Mouse (Mus musculus): ENCODE results near the gene Meis1.
A peak's percentile ranks its signal among the peaks of the same experiment; 100 is the strongest.

The Meis1 gene

GRCm38 (mm10) chr11:18876886-18877625 lies 141.7 kb downstream of the Meis1 start:
- DNase-seq (ENCODE audit: low spot score in 2 of 2) = peak in 1 of 2 experiments; percentile 24

GRCm38 (mm10) chr11:18875911-18876885 lies 142.6 kb downstream of the Meis1 start:
- DNase-seq (ENCODE audit: low spot score in 2 of 2) = no peak

- DNase-seq (ENCODE audit: low spot score in 2 of 2) = no peak
Observed at GRCm38 (mm10) chr11:18875001-18875902, 143.5 kb downstream of the Meis1 start.

GRCm38 (mm10) chr11:18874278-18875000 lies 144.3 kb downstream of the Meis1 start:
- no peak for DNase-seq (ENCODE audit: low spot score in 2 of 2)

- DNase-seq (ENCODE audit: low spot score in 2 of 2) = no peak
Observed at GRCm38 (mm10) chr11:18873451-18874277, 145.1 kb downstream of the Meis1 start.

- DNase-seq (ENCODE audit: low spot score in 2 of 2) = no peak
Observed at GRCm38 (mm10) chr11:18872793-18873192, 146.0 kb downstream of the Meis1 start.

GRCm38 (mm10) chr11:18872118-18872751 lies 146.6 kb downstream of the Meis1 start:
- no peak for DNase-seq (ENCODE audit: low spot score in 2 of 2)

GRCm38 (mm10) chr11:18871170-18872081 lies 147.4 kb downstream of the Meis1 start:
- DNase-seq (ENCODE audit: low spot score in 2 of 2) = no peak

- DNase-seq (ENCODE audit: low spot score in 2 of 2) = no peak
Observed at GRCm38 (mm10) chr11:18870121-18870931, 148.5 kb downstream of the Meis1 start.

GRCm38 (mm10) chr11:18869429-18869969 lies 149.3 kb downstream of the Meis1 start:
- no peak for DNase-seq (ENCODE audit: low spot score in 2 of 2)

- DNase-seq (ENCODE audit: low spot score in 2 of 2) = no peak
Observed at GRCm38 (mm10) chr11:18867665-18868064, 151.1 kb downstream of the Meis1 start.

GRCm38 (mm10) chr11:18866198-18866836 lies 152.5 kb downstream of the Meis1 start:
- DNase-seq (ENCODE audit: low spot score in 2 of 2) = no peak

GRCm38 (mm10) chr11:18850772-18851171 lies 168.0 kb downstream of the Meis1 start:
- no peak for DNase-seq (ENCODE audit: low spot score in 2 of 2)

GRCm38 (mm10) chr11:18847650-18848049 lies 171.1 kb downstream of the Meis1 start:
- DNase-seq (ENCODE audit: low spot score in 2 of 2) = no peak

- DNase-seq (ENCODE audit: low spot score in 2 of 2) = no peak
Observed at GRCm38 (mm10) chr11:18846472-18846871, 172.3 kb downstream of the Meis1 start.

- no peak for DNase-seq (ENCODE audit: low spot score in 2 of 2)
Observed at GRCm38 (mm10) chr11:18845900-18846299, 172.9 kb downstream of the Meis1 start.

- no peak for DNase-seq (ENCODE audit: low spot score in 2 of 2)
Observed at GRCm38 (mm10) chr11:18845466-18845865, 173.3 kb downstream of the Meis1 start.

All from spleen, postnatal 10 days (tissue).